Mouse (Mus musculus): ENCODE results near the gene Sh3d19. TPM values are rescaled to one million over a fixed set of nuclear protein-coding genes. Genes with fewer than 3 reads are reported as not detected.
"Not testable (repeated sequence)": the region's sequence is repeated elsewhere in the genome, so short reads cannot be mapped to it uniquely, and the experiment has no call there.

Sh3d19 gene
- total RNA-seq, 2 experiments from 2014 or later, result 23.4 to 26.4 TPM

DNA sequence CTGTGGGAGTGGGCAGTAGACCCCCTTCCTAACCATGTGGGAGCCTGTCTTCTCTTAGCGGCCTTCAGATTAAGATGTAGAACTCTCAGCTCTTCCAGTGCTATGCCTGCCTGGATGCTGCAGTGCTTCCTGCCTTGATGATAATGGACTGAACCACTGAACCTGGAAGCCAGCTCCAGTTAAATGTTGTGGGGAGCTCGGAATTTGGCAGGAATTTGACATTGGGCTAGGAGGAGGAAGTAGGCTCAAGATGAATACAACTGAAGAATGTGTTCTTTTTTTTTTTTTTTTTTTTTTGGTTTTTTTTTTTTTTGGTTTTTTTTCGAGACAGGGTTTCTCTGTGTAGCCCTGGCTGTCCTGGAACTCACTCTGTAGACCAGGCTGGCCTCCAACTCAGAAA is 10.9 kb downstream of the Sh3d19 start:
- not testable (repeated sequence) for DNase-seq

DNA sequence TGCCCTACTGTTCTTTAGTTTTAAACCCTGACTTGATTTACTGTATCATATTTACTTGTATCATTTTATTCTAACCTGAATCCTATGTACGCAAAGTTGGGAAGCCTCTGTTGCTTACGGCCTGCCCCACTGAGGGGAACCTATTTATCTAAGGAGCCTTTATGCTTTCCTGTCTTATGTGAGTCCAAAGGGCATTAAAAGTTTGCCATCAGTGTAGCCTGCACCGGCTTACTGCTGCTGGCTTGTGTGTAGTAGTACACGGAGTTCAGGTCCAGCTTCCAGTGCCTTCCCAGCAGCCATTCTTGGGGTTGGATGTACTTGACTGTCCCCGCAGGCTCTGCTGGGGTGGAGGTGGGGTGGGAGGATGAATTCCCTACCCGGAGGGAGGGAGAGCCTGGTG is 13.6 kb downstream of the Sh3d19 start:
- DNase-seq, result no peak

DNA sequence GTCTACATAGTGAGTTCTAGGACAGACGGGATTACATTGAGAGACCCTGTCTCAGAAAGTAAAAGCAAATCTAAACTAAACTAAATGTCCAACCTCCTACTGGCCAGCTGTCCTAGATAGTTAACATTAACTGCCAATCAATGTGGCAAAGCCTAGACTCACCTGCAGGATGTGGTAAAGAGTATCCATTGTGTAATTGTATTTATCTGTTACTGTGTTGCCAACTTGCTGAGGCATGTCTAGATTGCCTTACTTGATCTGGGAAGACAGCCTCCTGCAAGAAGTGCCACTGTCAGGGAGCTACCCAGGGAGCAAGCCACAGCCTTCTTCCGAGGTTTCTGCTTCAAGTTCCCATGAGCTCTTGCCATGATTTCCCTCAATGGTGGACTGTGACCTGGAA is 16.3 kb downstream of the Sh3d19 start:
- no peak for DNase-seq

DNA sequence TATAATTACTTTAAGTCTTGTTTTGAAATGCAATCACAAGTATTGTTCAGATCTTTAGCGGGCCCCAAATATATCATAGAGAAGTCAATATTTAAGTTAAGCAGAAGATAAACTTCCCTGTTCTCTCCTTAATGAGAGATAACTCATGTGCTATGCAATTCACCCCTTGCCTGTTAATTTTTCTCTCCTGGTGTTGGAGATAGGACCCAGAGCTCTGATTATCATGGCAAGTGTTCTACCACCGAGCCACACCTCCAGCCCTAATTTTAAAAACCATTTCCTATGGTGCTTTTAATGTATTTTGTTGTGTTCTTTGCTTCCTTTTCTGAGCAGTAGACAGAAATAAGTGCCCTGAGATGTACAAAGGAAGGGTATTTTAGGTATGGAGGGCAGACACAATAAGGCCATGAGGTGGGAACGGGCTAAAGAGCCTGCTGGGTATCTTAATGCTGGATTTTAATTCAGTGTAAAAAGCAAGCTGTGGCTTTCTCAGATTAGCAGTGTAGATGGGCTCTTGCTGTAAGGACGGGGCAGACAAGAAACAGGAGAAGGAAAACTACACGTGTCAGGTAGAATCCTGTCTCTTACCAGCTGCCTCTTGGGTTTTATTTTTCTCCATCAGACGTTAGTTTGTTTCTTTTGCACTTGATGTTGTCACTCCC is 20.4 kb downstream of the Sh3d19 start:
- DNase-seq, result no peak

- DNase-seq, result no peak
Measured at GRCm38 (mm10) chr3:85991802-85992156, 20.9 kb downstream of the Sh3d19 start.

- no peak for DNase-seq
Measured at GRCm38 (mm10) chr3:85993744-85994143, 22.8 kb downstream of the Sh3d19 start.

- no peak for DNase-seq
Measured at GRCm38 (mm10) chr3:85994645-85995044, 23.7 kb downstream of the Sh3d19 start.

GRCm38 (mm10) chr3:86001271-86001670 is 30.4 kb downstream of the Sh3d19 start:
- no peak for DNase-seq

DNA sequence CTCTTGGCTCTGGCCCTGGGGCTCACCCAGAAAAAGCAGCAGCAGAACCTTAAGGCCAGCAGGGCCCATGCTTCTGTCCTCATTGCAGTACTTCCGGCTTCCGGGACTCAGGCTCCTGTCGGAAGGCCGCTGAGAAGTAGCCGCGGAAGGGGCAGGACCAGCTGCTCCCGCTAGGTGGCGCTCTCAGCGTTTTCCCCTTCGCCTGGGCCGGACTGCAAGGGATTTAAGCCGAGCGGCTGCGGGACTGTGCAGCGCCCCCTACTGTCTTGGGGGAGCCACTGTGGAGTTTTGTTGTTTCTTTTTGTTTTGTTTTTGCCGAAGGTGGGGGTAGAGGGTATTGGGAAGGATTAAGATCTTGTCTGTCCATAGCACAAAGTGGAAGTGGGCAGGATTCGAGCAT is 31.5 kb downstream of the Sh3d19 start, which contains the start of gene Prss48:
Prss48 (minus strand) TSS at position 69 of the 400 bp plus-strand sequence.
- no peak for DNase-seq

- no peak for DNase-seq
Measured at GRCm38 (mm10) chr3:86002940-86003339, 32.0 kb downstream of the Sh3d19 start.

DNA sequence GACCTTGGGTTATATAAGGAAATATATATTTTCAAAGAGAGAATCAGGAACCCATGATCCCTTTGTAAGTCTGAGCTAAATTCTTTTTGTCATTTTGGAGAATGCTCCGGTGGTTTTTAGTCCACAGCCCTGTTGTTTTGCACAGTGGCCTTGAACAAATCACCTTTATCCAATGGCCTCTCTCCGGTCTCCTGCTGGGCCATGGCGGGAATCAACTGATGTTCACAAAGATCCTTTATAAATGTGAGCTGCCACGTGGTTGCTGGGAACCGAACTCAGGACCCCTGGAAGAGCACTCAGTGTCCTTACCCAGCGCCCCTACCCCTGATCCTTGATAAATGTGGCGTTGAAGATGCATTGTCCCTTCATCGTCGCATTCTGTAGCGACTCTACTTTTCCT is 33.8 kb downstream of the Sh3d19 start:
- DNase-seq, result no peak

GRCm38 (mm10) chr3:86010618-86011017 is 39.7 kb downstream of the Sh3d19 start:
- no peak for DNase-seq

- no peak for DNase-seq
Measured at GRCm38 (mm10) chr3:86011373-86011772, 40.5 kb downstream of the Sh3d19 start.

DNA sequence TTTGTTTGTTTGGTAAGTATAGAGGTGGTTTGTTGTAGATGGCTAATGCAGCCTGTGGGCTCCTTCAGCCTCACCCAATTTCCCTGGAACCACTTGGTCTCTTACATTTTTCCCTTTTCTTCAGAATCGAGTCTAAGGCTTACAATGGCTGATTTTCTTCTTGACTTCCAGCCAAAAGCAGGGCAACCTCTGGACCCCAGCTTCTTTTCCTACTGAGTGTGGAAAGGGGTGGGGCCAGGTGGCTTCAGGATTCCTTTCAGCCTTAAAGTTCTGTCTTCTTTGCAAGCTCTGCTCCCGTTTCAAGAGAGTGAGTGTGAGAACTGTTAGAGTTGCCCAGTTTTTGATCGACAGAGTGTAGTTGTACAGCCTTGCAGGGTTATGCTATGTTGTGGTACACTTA is 40.9 kb downstream of the Sh3d19 start:
- no peak for DNase-seq

DNA sequence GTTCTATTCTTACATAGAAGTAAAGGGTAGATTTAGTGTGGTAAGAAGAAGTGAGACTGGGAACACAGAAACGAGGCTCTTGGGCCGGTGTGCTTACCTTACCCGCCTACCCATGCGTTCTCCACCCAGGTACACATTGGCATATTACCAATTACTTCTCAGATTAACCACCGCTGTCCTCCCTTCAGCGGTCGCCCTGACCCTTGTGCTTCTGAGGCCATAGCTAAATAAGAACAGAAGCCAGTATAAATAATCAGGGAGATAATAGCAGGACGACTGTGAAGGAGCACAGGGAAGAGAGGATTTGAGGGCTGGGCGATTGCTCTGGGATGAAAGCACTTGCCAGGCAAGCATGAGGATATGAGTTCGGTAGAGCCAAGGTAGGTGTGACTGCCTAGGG is 42.9 kb downstream of the Sh3d19 start:
- DNase-seq, result no peak

DNA sequence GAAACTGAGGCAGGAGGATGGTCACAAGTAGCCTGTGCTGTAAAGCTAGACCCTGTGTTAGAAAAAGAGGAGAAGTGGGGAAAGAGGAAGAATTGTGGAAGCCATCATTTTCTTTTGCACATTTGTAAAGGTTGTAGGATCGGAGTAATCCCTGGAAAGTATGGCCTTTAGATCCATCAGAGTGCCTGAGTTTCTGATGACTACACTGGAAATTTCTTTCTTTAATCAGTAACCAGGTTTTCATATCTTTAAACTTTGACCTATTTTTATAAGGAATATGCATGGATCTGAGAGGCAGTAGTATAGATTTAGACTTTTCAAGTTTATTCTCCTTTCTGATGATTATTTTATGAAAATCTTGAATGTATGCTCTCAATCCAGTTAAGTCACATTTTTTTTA is 46.1 kb downstream of the Sh3d19 start:
- no peak for DNase-seq

GRCm38 (mm10) chr3:86017484-86017883 is 46.6 kb downstream of the Sh3d19 start:
- peak in 1 of 2 experiments; percentile 21 for DNase-seq

DNA sequence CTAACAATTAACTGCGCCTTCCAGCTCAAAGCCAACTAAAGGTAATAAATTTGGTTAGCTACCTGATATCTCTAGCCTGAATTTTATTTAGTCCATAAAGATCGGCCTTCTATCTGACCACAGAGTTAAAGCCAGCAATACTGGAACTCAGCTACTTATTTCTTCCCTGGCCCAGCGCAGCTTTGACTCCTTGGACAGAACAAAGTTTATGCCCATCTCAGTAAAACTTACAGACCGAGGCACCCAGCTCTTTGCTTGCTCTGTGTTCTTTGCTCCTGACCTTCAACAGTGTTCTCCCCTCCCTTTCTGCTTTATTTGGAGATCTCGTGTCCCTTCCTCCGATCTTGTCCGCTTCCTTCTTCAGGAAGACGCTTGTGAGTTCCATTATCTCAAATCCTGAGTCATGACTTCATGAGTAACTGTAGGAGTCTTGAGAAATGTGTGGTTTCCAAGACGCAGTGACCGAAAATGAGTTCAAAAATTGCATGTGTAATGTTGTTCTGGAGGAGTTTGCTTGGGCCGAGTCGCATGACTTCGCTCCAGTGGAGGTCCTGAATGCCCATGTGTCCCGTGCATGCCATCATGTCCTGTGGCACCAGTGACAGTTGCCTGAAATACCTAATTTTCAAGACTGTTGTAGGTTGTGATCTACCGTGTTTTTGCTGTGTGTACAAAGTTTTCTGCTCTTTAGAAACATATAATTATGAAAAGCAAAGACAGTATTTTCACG is 50.2 kb downstream of the Sh3d19 start:
- no peak for DNase-seq

- peak in 1 of 2 experiments; percentile 40 for DNase-seq
Measured at GRCm38 (mm10) chr3:86021651-86022050, 50.7 kb downstream of the Sh3d19 start.

DNA sequence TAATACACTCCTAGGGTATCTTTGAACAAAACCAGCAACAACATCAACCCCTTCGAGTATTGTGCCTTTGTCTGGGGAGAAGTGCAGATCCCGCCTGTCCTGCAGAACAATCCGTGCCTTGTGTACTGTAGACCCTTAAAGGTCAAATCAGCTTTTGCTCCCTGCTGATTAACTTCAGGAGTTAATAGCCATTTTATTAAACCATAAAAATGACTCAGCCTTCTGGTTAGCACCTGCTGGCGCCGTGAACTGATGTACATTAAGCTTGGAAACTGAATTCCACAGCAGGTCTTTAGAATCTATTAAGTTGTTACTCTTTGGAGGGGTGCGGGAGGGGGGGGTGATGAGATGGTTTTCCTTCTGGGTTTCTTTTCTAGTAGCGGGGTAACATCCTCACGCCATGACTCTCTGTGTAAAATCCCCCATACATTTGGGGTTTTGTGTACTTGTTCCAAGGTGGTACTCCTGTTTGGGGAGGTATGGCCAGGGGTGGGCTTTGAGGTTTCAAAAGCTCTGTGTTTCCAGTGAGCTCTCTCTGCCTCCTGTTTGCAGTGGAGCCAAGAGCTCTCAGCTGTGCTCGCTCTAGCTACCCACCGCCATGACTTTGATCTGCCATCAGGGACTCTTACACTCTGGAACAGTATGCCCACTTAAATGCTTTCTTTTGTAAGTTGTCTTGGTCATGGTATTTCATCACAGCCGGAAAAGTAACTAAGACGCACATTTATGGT is 53.3 kb downstream of the Sh3d19 start:
- no peak for DNase-seq

- no peak for DNase-seq
Measured at GRCm38 (mm10) chr3:86025341-86026137, 54.6 kb downstream of the Sh3d19 start.

GRCm38 (mm10) chr3:86028658-86029375 is 57.9 kb downstream of the Sh3d19 start:
- no peak for DNase-seq
